Mouse (Mus musculus) adrenal gland, adult 8-10 months (tissue): ENCODE data around the gene H2al1j. TPM values are rescaled to one million over a fixed set of nuclear protein-coding genes. Genes with fewer than 3 reads are reported as not detected.
"Not testable (repeated sequence)": the region's sequence is repeated elsewhere in the genome, so short reads cannot be mapped to it uniquely, and the experiment has no call there.

Experiments
- DNase-seq: peaks from one replicate; pipeline ENCODE4 v3.0.0; 2022
- total RNA-seq, 4 experiments: library from RNA; stranded (reverse); gene quantifications; 2 replicates each; pipeline ENCODE4 v1.2.4; 2022

H2al1j gene
- not detected for total RNA-seq

DNA sequence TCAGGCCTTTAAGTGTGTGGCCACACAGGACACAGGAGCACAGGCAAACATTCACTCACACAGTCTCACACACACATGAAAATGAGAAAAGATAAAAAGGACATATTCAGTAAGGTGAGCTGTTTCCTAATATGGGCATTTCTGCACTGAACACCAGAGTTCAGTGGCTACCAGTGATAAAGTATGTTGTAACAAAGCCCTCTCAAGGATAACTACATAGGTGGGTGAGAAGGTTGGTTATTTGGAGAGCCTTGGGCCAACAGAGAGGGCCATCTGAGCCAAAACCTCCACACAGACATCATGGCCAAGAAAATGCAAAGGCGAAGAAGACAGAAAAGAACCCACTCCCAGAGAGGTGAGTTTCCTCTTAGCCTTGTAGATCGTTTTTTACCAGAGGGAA lies at the start of gene H2al1j:
Gene H2al1j, plus strand, starts transcription at position 301 of the 400 bp plus-strand sequence.
- DNase-seq: not testable (repeated sequence)

DNA sequence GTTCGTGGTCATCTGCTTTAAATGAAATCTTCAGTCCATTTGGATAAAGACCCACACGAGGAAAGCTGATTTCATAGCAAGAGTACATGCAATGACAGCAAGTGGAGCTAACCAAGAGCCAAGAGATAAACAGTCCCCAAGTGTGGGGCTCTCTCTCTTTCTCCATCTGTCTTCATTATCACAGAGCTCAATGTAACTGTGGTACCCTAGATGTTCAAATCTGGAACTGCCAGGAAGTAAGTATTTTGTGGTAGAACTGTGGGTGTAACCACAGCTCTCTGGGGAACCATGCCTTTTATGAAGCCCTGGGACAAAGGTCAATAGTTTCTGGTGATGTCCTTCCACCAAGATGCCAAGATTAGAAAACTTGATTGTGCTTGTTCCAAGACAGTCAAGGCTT lies 46.9 kb upstream of the H2al1j start:
- DNase-seq: no peak

DNA sequence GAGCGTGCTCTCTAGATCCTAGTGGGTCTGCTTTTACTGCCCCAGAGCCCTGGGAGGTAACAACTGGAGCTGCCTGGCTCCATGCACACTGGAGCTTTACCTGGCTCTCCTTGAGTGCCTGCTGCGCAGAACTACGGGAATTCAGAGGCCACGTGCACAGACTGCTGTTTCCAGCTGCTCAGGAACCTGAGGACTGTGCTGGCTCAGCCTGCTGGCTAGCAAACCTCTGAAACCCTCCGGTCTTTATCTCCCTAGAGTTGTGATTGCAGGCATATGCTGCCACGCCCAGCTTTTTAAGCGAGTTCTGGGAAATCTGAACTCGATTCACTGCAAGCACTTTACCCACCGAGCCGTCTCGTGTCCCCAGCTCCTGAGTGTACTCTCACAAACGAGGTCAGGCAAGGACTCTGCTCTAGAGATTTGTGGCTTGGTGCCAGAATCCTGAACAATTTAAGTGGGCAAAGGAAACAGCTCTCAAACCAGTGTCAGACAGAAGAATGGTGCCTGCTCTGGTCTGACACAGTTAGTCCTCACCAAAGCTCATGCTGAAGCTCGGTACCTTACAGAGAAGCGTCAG lies 39.2 kb upstream of the H2al1j start:
- no peak for DNase-seq

DNA sequence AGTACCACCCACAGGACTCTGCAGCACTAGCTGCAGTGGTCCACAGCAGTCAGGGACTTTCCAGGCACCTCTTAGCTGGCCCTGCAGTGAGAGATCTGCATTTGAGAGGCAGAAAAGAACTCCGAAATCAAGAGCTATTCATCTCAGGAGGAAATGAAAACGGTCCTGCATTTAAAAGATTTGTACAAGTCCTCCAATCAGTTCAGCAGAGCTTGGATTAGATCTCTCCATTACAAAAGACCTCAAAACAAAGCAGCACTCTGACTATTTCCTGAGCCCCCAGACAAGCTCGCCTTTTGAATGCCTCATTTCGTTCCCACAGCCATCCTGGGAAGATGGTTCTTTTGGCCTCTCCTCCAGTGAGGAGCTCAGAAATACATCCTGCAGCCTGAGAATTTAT lies 38.4 kb upstream of the H2al1j start:
- no peak for DNase-seq

DNA sequence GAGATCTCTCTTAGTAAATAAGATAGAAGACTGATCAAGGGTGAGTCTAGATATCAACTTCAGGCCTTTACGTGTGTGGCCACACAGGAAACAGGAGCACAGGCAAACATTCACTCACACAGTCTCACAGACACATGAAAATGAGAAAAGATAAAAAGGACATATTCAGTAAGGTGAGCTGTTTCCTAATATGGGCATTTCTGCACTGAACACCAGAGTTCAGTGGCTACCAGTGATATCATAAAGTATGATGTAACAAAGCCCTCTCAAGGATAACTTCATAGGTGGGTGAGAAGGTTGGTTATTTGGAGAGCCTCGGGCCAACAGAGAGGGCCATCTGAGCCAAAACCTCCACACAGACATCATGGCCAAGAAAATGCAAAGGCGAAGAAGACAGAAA lies 28.7 kb upstream of the H2al1j start, which contains the start of gene H2al1a:
Gene H2al1a, plus strand, starts transcription at position 301 of the 400 bp plus-strand sequence.
- DNase-seq: not testable (repeated sequence)

DNA sequence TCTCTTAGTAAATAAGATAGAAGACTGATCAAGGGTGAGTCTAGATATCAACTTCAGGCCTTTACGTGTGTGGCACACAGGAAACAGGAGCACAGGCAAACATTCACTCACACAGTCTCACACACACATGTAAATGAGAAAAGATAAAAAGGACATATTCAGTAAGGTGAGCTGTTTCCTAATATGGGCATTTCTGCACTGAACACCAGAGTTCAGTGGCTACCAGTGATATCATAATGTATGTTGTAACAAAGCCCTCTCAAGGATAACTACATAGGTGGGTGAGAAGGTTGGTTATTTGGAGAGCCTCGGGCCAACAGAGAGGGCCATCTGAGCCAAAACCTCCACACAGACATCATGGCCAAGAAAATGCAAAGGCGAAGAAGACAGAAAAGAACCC lies 25.5 kb upstream of the H2al1j start, which contains the start of gene H2al1b:
Gene H2al1b, plus strand, starts transcription at position 301 of the 400 bp plus-strand sequence.
- DNase-seq: not testable (repeated sequence)

DNA sequence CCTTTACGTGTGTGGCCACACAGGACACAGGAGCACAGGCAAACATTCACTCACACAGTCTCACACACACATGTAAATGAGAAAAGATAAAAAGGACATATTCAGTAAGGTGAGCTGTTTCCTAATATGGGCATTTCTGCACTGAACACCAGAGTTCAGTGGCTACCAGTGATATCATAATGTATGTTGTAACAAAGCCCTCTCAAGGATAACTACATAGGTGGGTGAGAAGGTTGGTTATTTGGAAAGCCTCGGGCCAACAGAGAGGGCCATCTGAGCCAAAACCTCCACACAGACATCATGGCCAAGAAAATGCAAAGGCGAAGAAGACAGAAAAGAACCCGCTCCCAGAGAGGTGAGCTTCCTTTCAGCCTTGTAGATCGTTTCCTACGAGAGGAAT lies 22.3 kb upstream of the H2al1j start, which contains the start of gene H2al1c:
Gene H2al1c, plus strand, starts transcription at position 301 of the 400 bp plus-strand sequence.
- DNase-seq: not testable (repeated sequence)

DNA sequence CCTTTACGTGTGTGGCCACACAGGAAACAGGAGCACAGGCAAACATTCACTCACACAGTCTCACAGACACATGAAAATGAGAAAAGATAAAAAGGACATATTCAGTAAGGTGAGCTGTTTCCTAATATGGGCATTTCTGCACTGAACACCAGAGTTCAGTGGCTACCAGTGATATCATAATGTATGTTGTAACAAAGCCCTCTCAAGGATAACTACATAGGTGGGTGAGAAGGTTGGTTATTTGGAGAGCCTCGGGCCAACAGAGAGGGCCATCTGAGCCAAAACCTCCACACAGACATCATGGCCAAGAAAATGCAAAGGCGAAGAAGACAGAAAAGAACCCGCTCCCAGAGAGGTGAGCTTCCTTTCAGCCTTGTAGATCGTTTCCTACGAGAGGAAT lies 19.1 kb upstream of the H2al1j start, which contains the start of gene H2al1d:
Gene H2al1d, plus strand, starts transcription at position 301 of the 400 bp plus-strand sequence.
- not testable (repeated sequence) for DNase-seq

DNA sequence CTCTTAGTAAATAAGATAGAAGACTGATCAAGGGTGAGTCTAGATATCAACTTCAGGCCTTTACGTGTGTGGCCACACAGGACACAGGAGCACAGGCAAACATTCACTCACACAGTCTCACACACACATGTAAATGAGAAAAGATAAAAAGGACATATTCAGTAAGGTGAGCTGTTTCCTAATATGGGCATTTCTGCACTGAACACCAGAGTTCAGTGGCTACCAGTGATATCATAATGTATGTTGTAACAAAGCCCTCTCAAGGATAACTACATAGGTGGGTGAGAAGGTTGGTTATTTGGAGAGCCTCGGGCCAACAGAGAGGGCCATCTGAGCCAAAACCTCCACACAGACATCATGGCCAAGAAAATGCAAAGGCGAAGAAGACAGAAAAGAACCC lies 16.0 kb upstream of the H2al1j start, which contains the start of gene H2al1e:
Gene H2al1e, plus strand, starts transcription at position 301 of the 400 bp plus-strand sequence.
- not testable (repeated sequence) for DNase-seq

DNA sequence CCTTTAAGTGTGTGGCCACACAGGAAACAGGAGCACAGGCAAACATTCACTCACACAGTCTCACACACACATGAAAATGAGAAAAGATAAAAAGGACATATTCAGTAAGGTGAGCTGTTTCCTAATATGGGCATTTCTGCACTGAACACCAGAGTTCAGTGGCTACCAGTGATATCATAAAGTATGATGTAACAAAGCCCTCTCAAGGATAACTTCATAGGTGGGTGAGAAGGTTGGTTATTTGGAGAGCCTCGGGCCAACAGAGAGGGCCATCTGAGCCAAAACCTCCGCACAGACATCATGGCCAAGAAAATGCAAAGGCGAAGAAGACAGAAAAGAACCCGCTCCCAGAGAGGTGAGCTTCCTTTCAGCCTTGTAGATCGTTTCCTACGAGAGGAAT lies 12.8 kb upstream of the H2al1j start, which contains the start of gene H2al1f:
Gene H2al1f, plus strand, starts transcription at position 301 of the 400 bp plus-strand sequence.
- DNase-seq: not testable (repeated sequence)

DNA sequence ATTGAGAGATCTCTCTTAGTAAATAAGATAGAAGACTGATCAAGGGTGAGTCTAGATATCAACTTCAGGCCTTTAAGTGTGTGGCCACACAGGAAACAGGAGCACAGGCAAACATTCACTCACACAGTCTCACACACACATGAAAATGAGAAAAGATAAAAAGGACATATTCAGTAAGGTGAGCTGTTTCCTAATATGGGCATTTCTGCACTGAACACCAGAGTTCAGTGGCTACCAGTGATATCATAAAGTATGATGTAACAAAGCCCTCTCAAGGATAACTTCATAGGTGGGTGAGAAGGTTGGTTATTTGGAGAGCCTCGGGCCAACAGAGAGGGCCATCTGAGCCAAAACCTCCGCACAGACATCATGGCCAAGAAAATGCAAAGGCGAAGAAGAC lies 9.7 kb upstream of the H2al1j start, which contains the start of gene H2al1g:
Gene H2al1g, plus strand, starts transcription at position 301 of the 400 bp plus-strand sequence.
- not testable (repeated sequence) for DNase-seq

DNA sequence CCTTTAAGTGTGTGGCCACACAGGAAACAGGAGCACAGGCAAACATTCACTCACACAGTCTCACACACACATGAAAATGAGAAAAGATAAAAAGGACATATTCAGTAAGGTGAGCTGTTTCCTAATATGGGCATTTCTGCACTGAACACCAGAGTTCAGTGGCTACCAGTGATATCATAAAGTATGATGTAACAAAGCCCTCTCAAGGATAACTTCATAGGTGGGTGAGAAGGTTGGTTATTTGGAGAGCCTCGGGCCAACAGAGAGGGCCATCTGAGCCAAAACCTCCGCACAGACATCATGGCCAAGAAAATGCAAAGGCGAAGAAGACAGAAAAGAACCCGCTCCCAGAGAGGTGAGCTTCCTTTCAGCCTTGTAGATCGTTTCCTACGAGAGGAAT lies 6.4 kb upstream of the H2al1j start, which contains the start of gene H2al1h:
Gene H2al1h, plus strand, starts transcription at position 301 of the 400 bp plus-strand sequence.
- DNase-seq: not testable (repeated sequence)

DNA sequence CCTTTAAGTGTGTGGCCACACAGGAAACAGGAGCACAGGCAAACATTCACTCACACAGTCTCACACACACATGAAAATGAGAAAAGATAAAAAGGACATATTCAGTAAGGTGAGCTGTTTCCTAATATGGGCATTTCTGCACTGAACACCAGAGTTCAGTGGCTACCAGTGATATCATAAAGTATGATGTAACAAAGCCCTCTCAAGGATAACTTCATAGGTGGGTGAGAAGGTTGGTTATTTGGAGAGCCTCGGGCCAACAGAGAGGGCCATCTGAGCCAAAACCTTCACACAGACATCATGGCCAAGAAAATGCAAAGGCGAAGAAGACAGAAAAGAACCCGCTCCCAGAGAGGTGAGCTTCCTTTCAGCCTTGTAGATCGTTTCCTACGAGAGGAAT lies 3.3 kb upstream of the H2al1j start, which contains the start of gene H2al1i:
Gene H2al1i, plus strand, starts transcription at position 301 of the 400 bp plus-strand sequence.
- not testable (repeated sequence) for DNase-seq

DNA sequence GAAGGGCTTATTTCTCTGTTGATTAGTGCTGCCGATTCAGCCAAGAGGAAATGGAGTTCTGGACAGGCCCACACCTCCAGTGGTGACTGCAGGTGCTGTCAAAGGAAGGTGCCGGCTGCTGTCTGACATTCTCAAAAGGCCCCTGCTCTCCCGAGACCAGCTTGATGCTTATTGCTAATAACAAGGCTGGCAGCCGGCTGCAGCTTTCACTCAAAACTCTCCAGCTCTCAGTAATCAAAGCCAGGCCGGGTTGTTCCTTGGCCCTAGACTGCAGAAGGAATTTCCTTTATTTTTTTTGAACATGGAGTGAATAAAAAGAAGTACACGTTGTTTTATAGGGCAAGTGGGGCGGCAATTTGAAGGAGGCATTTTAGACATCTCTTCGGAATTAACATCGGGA lies 18.1 kb downstream of the H2al1j start:
- DNase-seq: no peak

DNA sequence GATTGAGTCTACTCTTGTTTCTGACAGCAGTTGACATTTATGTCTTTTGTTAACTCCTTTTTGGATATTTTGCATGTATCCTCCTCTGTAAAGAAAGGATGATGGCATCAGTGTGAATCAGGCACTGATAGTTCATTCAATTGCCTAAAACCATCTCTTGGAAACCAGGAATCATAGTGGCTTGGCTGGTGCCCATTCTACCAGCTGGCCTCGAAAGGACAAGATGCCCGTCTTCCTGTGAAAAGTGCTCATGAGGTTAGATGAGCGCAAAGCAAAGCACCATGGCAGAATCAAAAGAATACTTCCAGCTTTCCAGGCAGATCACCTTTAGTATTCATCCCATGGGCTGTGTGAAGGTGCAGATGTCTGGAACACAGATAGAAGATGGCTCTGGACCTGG lies 19.1 kb downstream of the H2al1j start:
- no peak for DNase-seq

DNA sequence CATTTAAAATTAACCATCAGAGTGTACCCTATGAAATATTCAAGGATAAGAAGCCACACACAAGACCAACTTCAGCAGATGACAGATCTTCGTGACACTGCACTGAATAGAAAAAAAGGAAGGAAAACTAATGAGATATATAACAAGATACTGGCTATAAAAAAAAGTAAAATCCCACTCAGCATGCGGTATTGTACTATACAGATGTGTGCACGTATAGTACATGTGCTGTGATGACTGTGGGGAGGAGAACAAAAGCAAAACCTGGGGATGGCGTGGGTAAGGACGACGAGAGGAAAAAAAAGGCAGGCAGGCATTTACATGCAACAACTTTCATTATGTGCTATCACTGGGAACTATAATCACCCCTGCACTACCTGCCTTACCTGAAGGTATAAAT lies 33.2 kb downstream of the H2al1j start:
- no peak for DNase-seq

DNA sequence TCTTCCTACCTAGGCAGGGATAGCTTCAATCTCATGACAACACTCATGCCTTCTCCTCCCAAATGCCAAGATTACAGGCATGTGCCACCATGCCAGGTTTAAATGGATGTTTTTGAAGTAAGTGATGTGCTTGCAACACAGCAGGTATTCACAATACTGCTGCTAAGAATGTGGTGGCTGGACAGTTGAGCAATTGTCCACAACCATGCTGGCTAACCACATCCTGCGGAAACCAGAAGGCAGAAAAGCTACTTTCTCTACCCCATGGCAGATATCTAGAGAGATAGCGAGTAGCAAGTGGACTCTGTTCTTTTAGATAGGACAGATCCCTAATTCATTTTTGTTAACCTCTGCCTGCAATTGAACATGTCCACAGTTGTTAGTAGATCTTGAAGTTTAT lies 33.6 kb downstream of the H2al1j start:
- no peak for DNase-seq

DNA sequence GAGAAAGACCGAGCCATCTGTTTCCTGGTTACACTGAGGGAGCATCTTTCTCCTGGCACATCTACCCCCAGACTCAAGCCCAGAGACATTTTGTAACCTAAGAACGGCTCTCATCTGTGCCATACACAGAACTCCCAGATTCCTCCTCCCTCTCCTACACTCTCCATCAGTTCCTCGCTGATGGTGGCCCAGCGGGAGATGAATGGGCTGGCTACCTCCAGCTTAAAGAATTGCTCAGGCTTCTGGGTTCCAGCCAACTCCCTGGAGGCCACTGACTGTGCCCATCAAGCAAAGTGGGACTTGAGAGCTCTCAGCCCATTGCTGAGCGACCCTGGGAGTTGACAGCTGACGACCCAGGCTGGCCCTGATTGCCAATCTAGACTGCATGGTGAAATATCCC lies 36.3 kb downstream of the H2al1j start:
- DNase-seq: peak; percentile 30

DNA sequence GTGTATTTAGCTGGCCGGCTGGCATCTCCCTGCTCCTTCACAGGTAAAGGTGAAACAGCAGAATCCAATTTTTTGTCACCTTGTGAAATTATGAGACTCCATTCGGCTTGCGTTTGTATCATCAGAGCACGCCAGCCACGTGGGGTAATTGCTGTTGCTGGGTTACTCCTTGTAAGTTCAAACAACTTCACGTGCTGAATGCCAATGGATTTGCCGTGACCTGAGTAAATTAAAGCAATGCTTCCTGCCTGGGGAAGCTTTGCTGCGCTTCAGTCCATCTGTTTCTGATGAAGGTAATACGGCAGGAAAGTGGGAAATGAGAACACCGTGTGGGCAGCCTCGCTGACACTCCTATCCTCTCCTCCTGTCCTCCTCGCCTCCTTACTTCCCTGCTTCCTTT lies 37.5 kb downstream of the H2al1j start:
- no peak for DNase-seq

Other genes starting within 250 kb of the H2al1j start
- gene H2al1a, start 28.6 kb upstream of the H2al1j start, total RNA-seq: not detected
- gene H2al1b, start 25.4 kb upstream of the H2al1j start, total RNA-seq: not detected
- gene H2al1c, start 22.2 kb upstream of the H2al1j start, total RNA-seq: not detected
- gene H2al1d, start 19.0 kb upstream of the H2al1j start, total RNA-seq: not detected
- not detected for gene H2al1e, start 15.9 kb upstream of the H2al1j start, total RNA-seq
- not detected for gene H2al1f, start 12.7 kb upstream of the H2al1j start, total RNA-seq
- gene H2al1g, start 9.6 kb upstream of the H2al1j start, total RNA-seq: not detected
- gene H2al1h, start 6.3 kb upstream of the H2al1j start, total RNA-seq: not detected
- gene H2al1i, start 3.2 kb upstream of the H2al1j start, total RNA-seq: not detected